Mouse (Mus musculus) cerebellum, adult (tissue): ENCODE results near the gene Irf2bp2.
A peak's percentile ranks its signal among the peaks of the same experiment; 100 is the strongest.

ENCODE experiments used
- ATAC-seq: cut with Nextera tagmentation; 2 replicates; pipeline ENCODE4 v1.9.2; 2017; ENCODE audit warnings: mild to moderate bottlenecking, moderate library complexity, mixed read lengths; ENCODE audit not compliant: insufficient number of reproducible peaks, low FRiP score, low TSS enrichment

Irf2bp2 gene

DNA sequence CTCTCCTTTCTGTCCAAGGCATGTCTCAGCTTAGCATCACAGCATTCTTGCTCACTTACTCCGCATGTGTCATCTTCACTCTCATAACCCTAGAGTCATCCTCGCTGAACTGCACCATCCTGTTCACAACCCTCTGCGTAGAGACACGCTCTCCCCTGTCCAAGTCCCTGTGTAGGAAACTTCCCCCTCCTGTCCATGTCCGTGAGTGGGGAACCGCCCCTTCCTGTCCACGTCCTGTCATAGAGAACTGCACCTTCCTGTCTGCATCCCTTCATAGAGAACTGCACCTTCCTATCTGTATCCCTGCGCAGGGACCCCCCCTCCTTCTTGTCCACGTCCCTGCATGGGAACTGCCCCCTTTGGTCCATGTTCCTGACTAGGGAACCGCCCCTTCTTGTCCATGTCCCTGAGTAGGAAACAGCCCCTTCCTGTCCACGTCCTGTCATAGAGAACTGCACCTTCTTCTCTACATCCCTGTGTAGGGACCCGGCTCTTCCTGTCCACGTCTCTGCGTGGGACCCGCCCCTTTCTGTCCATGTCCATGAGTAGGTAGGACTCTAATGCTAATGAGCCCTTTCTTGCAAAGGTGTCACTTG lies 22.6 kb downstream of the Irf2bp2 start:
- ATAC-seq = no peak

DNA sequence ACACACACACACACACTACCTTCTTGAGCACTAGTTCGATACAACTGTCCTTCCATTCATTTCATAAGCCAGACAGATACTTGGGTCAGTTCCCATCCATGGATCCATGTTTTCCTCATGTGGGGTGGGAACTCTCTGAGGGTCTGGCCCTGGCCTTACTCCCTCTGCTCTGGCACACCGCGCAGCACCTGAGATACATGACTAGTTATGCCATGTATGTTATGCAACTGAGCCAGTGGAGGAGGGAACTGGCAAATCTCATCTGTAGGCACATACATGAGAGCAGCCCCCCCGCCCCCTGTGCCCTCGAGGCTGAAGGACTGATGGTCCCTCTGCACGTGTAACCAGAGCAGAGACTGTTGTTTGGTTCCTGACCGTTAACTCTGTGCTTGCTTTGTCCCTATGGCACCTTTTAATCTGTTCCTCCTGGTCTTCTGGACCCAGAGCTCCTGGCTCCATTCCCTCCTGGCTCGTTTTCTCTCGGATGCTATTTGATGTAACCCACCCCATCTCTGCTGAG lies 23.2 kb downstream of the Irf2bp2 start:
- ATAC-seq = no peak

GRCm38 (mm10) chr8:126570046-126570445 lies 23.7 kb downstream of the Irf2bp2 start:
- ATAC-seq = no peak

DNA sequence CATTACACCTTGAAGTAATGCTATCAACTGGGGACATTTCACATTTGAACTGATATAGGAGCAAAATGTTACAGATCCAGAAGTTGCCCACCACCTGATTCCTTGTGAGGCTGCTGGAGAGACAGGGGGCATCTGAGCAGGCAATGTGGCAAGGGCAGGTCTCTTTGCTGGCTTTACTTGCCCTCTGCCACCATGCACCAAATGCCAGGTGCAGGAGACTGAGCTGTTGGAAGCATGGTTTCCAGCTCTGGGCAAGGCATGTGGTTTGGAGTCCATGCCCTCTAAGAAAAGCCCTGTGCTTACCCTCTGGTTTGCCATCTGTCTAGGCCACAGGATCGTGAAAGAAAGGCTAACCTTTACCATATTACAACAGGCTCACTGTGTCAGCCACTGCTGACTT lies 24.1 kb downstream of the Irf2bp2 start:
- no peak for ATAC-seq

DNA sequence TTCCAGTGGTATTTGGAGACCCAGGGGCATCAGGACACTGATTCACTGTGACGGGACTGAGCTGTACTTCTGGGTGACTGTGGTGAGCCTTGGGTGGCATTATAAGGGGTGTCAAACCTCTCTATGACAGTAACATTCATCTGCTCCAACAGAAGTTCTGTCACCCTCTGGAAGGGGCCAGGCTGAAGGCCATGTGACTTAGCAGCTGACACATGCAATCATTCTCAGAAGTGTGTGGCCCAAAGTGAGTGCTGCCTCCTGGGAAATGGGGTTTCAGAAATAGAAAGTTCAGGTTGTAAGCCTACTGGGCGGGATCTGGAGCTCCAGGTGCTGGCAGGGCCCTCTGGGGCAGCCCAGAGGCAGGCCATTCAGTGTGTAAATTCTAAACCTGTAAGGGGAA lies 26.1 kb downstream of the Irf2bp2 start:
- ATAC-seq = no peak

GRCm38 (mm10) chr8:126566446-126567062 lies 27.2 kb downstream of the Irf2bp2 start:
- ATAC-seq = 0 out of 2 replicates have a peak, but pooled peaks have one; percentile 2

DNA sequence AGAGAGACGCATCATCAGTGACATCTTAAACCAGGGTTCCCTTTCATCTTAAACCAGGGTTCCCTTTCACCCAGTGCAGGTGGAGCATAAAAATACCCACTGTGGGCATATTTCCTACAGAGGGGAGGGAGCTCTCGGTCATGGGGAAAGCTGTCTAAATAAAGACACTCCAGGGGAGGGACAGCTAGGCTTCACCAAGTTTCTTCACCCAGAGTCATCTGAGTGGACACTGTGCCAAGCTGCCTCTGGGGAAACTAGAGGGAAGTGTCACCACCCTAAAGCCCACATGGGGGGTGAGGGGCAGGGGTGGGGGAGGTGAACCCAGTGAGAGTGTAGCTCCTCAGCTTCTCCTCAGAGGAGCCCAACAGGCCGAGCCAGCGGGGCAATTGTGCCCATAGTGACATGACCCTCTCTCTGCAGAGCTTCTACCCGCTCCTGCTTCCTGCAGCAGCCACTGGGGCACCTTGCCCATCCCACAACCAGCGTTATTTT lies 27.8 kb downstream of the Irf2bp2 start:
- ATAC-seq = no peak

GRCm38 (mm10) chr8:126565231-126565781 lies 28.5 kb downstream of the Irf2bp2 start:
- ATAC-seq = no peak

DNA sequence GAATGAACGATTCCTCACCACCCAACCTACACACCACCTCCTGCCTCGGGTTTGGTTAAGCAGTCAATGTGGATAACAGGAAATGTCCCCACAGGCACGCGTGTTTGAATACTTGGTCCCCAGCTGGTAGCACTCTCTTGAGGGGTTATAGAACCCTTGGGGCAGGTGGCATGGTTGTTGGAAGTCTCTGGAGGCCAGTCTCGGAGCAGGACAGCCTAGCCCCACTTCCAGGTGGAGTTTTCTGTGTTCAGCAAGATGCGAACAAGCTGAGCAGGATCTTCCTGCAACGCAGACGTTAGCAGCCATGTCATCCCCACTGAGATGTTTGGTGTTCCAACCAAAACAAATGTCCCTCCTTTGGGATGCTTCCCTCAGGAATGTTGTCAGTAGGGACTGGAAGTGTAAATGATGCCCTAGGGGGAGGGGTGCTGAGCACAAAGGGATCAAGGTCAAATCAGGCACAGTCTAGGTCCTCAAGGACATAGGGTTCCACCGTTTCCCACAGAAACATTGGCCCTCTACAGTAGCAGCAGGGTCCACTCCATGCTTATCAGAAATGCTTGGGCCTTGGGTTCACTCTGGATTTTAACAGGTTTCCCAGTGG lies 29.1 kb downstream of the Irf2bp2 start:
- no peak for ATAC-seq

DNA sequence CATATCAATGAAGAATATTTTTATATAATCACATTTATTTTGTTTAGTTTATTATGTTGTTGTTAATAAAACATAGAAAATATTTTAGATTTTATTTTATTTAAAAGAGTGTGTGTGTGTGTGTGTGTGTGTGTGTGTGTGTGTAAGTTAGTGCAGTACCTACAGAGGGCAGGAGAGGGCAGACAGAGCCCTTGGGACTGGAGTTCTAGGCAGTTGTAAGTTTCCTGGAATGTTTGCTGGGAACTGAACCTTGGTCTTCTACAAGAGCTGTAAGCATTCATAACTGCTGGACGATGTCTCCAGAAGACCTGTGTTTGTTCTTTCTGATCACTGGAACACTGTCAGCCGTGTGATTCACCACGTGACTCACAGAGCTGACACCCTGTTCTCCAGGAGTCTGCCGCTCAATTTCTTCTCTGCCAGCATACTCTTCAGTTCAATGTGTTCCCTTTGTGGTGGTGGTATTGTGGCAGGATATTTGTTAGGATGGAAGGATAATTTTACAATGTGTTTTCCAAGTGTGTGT lies 32.4 kb downstream of the Irf2bp2 start:
- ATAC-seq = no peak

GRCm38 (mm10) chr8:126558400-126558953 lies 35.3 kb downstream of the Irf2bp2 start:
- ATAC-seq = no peak

- ATAC-seq = no peak
These were observed 36.4 kb downstream of the Irf2bp2 start for GRCm38 (mm10) chr8:126557403-126557802.

DNA sequence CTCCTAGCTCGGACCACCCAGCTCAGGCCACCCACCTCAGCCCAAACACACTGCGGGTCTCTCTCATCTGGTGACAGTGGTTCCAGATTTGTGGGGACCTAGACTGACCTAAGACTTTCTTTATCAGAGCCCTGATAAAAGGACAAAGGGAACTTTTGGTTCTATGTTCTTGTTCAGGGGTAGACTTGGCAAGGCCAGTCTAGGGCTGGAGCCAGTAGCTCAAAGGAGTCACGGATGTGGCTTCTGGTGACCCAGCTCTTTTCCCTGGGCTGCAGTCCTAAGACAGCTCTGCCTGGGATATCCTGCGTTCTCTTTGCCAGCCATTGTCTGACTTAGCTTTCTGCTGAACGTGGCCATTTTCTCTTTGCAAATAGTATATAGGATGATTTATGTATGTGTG lies 37.1 kb downstream of the Irf2bp2 start:
- ATAC-seq = no peak

DNA sequence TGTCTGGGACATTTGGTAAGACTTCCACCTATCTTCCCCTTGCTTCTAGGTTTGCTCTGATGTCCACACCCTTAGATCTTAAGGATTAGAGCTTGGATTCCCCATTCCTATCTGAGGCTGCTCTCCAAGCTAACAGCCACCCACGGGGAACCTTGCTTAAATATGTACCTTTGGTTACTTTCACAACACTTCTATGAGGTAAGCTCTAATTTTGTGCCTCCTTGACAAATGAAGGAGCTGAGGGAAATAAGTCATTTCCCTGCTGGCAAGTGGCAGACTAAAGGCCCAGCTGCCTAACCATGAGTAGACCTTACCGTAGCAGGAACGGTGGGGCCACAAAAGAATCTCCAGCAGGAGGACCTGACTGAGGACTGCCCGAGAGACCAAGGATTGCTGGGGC lies 39.0 kb downstream of the Irf2bp2 start:
- no peak for ATAC-seq

DNA sequence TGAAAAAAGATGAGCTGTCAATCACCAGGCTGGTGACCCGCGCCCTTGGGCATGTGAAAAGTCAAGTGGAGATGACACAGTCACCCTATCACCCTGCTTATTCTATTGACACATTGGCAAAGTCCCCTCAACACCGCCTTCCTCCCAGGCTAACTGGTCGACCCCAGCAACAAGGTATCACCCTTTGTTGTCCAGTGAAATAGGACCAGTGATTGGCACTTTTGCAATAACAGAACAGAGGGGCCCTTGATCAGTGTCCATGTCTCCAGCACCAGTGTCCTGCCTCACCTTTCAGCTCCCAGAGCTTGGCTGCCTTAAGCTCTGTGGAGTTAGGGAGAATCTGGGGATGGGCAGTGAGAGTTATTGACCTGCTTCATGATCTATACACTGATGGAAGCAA lies 41.9 kb downstream of the Irf2bp2 start:
- ATAC-seq = no peak

DNA sequence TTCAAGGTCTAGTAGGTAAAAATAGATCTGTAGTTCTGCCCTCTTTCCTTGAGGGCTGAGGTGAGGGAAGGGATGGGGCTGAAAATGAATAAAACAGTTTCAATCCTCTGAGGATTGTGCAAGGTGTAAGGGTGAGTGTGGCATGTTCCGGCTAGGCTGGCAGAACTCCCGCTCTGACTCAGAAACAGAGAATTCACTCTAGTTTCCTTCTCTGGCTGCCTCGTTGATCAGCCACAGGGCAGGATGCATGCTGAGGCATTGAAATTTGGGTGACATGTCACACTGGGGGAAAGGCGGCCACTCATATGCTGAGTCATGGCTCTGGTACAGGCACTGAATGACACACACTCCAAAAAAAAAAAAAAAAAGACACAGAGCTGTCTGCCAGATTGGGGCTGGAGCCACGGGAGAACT lies 42.8 kb downstream of the Irf2bp2 start:
- no peak for ATAC-seq

GRCm38 (mm10) chr8:126547841-126548240 lies 45.9 kb downstream of the Irf2bp2 start:
- ATAC-seq = no peak

- ATAC-seq = no peak
These were observed 46.4 kb downstream of the Irf2bp2 start for GRCm38 (mm10) chr8:126547361-126547760.

DNA sequence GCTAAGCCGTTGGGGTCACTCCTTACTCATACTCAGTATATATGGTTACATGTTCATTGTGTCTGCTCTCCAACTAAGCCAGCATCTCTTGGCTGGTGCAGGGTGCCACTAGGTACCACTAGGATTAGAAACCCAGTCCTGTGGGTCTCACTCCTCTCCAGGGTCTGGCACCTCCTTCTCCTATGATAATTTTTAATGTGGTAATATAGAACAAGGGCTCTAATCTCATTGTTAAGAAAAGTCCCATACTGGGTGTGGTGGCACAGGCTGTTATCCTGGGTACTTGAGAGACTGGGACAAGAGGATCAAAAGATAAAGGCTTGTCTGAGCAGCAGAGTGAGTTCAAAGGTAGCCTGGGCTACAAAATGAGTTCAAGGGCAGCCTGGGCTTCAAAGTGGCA lies 47.3 kb downstream of the Irf2bp2 start:
- no peak for ATAC-seq

DNA sequence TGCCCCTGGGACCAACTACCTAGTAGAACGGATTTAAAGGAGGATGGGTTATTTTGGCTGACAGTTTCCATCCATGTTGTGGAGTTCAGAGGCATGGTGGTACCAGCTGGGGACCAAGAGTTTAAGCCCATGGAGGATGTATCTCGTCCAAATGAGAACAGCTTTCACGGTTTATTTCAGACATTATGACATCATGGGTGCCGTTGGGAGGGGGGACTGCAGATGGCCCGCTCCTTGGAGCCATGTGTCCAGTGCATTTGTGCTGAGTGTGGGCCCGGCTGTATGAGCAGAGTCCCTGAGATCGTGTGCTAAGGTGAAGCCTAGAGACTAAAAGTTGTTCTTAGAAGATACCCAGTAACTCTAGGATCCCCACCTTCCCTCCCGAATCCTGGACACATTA lies 50.4 kb downstream of the Irf2bp2 start:
- ATAC-seq = peak; percentile 72

DNA sequence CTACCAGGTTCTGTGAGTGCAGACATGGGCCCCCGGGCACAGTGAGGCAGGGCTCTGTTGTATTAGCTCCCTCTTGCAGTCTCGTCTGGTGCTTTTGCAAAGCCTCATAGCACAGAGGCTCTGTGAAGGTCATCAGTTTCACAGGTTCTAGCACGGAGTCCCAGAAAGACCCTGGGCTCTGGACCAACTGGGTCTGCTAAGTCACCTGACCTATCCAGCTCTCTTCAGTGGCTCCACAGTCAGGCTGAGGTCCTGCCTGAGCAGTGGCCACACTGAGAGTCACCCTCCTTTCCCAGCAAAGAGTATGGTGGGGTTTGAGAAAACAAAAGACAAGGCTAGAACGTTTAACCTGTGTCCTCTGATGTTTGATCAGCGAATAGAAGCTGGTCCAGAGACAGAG lies 51.0 kb downstream of the Irf2bp2 start:
- no peak for ATAC-seq
